Mouse (Mus musculus): ENCODE data around the gene Gkap1. TPM values are rescaled to one million over a fixed set of nuclear protein-coding genes. Genes with fewer than 3 reads are reported as not detected.
A peak's percentile ranks its signal among the peaks of the same experiment; 100 is the strongest.

Gkap1 gene
- total RNA-seq (2015) (10.9 and 11.6 TPM in 2 replicates), total RNA-seq (2017) (14.6 and 20.2 TPM in 2 replicates)

DNA sequence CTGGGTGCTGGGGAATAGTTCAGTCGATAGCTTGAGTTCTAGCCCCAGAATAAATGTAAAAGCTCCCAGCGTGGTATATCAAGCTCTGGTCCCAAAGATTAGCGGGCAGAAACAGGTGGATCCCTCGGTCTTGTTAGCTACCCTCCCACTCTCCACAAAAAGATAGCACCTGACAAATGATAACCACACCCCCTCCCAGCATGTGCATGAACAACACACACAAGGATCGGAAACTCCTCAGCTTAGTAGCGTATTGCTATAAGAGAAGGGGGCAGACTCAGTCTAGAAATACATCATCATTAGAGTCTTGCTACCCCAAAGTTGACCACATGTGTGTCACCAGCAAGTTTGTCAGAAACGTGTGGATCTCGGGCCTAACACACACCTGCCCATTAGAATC is at the start of gene Gkap1:
TSS of gene Gkap1 (minus strand) at position 101 of the 400 bp plus-strand sequence.
- no peak for ATAC-seq (replicated peaks; ENCODE audit: poor library complexity)

GRCm38 (mm10) chr13:58317768-58318167 is 42.3 kb upstream of the Gkap1 start:
- ATAC-seq (replicated peaks; ENCODE audit: poor library complexity): no peak

DNA sequence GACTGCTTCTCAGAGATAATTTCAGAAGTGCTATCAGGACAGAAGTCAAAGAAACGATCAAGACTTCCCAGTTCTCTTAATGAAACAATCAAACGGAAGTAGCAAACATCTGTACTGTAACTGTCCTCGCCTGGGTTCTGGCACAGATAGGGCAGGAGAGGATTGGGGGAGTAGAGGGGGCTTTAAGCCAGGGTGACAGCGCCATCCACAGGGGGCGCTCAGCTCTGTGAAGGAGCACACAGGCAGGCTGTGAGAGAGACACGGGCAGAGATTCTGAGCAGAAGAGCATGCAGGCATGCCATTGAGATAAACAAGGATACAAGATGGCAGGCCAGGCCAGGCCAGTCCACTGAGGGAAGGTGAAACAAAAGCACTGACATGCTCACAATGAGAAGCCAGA is 39.5 kb upstream of the Gkap1 start:
- ATAC-seq (replicated peaks; ENCODE audit: poor library complexity): peak; percentile 91

GRCm38 (mm10) chr13:58313758-58314157 is 38.3 kb upstream of the Gkap1 start:
- ATAC-seq (replicated peaks; ENCODE audit: poor library complexity): no peak

DNA sequence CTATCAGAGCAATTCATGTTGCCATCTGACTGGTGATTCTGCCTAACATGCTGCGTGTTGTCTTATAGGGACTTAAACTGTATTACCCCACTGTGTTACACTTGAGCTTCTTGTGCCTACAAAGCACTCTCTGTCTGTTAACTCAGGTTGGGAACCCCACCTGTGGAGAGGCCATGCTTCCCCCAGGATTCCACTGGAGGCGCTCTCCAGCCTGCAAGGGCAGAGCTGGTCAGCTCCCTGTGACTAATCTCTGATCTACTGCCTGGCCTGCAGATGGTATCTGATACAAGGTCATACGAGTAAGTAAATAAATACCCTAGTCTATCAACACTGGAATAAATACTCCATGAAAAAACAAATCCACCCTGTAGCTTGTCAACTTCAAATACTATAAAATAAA is 35.9 kb upstream of the Gkap1 start:
- ATAC-seq (replicated peaks; ENCODE audit: poor library complexity): no peak

GRCm38 (mm10) chr13:58309499-58309898 is 34.0 kb upstream of the Gkap1 start:
- no peak for ATAC-seq (replicated peaks; ENCODE audit: poor library complexity)

GRCm38 (mm10) chr13:58307453-58307852 is 32.0 kb upstream of the Gkap1 start:
- no peak for ATAC-seq (replicated peaks; ENCODE audit: poor library complexity)

- ATAC-seq (replicated peaks; ENCODE audit: poor library complexity): no peak
Observed at GRCm38 (mm10) chr13:58305230-58305629, 29.7 kb upstream of the Gkap1 start.

DNA sequence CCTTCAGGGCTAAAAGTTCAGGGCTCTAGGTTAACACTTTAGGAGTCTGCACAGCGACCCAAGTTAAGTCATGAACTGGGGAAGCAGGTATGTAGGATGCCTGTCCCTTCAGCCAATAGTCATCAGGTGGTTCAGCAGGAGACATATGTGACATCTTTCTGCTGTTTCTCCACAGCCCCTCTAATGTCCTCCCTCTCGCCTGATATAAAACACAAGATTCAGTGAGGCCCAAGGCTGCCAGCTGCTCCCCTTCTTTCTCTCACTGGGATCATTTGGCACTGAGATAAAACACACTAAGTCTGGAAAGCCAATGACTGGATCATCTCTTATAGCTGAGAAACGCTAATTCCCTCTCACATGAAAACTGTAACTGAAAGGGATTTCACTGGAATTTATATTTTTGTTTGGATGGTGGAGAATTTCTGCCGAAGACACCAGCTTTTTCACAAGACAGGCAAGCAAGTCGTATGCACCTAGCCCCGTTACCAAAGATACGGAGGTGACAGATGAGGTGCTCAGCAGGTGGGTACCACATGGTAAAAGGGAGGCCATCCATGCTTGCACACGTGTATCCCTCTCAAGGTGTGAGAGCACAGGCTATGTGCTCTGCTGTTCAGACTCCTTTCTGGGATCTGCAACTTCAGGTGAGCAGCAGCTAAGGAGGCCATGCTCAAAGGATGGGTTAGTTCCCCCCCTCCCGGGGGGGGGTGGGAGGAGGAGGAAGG is 27.1 kb upstream of the Gkap1 start:
- ATAC-seq (replicated peaks; ENCODE audit: poor library complexity): no peak

DNA sequence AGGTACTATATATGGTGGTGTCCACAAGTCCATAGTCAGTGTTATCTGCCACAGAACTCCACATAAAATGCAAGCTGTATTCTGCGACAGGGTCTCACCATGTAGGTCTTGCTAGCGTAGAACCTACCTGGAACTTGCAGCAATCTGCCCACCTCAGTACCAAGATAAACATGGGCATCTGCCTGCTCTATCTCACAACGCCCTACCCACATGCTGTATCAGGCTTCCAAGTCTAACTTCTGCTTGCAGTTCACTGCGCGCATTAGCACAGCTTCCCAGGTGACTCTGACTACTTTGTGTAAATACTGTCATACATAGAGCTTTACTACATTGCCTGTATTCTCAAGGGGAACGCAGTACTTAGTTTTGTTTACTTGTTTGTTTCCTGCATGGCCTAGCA is 26.5 kb upstream of the Gkap1 start:
- no peak for ATAC-seq (replicated peaks; ENCODE audit: poor library complexity)

DNA sequence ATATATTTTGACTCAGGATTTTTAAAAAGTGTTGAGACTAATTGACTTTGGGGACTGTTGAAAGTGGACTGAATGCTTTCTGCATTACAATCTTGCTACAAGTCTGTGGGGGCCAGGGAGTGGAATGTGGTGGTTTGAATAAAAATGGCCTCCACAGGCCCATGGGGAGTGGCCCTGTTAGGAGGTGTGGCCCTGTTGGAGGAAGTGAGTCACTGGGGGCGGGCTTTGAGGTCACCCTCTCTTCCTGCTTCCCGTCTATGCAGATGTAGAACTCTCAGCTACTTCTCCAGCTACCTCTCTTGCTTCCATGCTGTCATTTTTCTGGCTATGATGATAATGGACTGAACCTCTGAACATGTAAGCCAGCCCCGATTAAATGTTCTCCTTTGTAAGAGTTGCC is 23.3 kb upstream of the Gkap1 start:
- ATAC-seq (replicated peaks; ENCODE audit: poor library complexity): no peak

DNA sequence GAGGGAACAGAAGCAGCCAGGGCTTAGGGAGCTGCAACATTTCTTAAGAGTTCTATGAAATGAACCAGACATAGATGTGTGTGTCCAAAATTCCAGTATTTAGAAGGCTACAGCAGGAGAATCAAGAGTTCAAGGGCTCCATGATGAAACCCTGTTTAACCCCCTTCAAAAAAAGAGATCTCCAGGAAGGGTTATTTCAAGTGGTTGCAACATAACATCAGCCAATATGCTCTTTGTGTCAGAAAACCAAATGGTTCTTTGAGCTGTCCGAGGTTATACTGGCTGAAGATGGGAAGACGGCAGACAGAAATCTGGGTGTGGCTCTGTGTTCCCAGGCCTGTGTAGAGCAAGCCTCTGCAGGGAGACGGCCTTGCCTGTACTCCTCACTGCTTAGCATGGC is 20.1 kb upstream of the Gkap1 start:
- no peak for ATAC-seq (replicated peaks; ENCODE audit: poor library complexity)

DNA sequence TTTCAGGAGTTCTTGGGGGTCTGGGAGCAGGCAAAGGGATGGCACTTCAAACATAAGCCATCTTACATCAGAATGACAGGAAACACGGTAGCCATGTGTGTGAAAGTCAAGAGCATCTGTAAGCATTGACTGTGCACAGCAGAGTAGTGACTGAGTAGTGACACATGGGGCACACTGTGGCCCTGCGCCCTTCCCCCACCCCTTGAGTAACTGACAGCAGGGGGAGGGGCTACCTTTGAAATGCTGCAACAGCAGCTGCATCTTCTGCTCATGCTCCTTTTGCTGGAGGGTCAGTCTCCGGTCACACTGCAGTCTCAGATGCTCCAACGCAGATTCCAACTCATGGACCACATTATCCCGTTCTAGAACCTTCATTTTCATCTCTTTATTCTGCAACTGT is 17.3 kb upstream of the Gkap1 start:
- ATAC-seq (replicated peaks; ENCODE audit: poor library complexity): no peak

DNA sequence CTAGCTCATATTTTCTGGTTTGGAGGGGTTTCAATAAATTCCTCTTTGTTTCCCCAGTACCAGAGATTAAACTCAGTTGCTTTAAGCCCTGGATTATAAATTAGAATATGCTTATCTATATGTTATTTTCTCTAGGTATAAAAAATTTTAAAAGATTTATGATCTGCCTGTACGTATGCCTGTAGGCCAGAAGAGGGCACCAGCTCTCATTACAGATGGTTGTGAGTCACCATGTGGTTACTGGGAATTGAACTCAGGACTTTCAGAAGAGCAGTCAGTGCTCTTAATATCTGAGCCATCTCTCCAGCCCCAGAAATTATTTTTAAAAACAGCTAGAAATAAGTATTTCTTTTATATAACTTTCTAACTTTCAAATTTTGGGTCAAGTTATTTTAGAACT is 13.8 kb upstream of the Gkap1 start:
- no peak for ATAC-seq (replicated peaks; ENCODE audit: poor library complexity)

DNA sequence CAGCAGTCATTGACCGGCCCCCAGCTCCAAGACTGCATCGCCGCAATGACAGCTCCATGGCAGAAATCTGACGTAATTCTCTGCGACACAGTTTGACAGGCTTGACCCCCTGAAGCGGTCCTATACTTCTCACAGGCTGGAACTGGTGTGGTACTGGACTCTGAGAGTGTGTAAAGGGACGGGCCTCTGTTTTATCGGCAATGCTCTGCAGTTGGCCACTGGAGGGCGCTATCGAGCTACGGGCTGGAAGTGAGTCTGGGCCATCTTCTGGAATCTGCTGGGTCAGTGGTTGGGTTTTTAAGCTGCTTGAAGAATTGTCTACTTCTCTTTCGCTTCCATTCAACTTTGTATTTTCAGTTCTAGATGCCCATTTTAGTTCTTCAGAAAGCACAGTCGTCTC is 12.3 kb upstream of the Gkap1 start:
- ATAC-seq (replicated peaks; ENCODE audit: poor library complexity): peak; percentile 99

- ATAC-seq (replicated peaks; ENCODE audit: poor library complexity): no peak
Observed at GRCm38 (mm10) chr13:58283466-58283865, 8.0 kb upstream of the Gkap1 start.

DNA sequence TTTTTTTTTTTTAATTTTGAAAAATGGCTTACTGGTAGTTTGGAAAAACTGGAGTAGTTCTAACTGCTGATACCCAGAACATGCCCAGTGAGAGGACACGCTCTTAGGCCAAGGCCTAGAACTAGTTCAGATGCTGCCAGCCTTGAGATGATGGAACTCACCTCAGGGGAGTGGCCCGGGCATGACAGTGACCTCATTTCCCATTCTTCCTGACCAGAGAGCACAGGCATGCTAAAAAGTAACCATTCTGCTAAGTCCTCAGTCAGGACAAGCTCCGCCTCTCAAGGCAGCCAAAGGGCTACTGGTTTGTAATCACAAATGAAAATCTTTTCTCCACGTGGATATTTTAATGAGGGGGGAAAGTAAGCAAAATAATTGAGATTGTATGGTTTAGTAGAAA is 6.4 kb upstream of the Gkap1 start:
- no peak for ATAC-seq (replicated peaks; ENCODE audit: poor library complexity)

DNA sequence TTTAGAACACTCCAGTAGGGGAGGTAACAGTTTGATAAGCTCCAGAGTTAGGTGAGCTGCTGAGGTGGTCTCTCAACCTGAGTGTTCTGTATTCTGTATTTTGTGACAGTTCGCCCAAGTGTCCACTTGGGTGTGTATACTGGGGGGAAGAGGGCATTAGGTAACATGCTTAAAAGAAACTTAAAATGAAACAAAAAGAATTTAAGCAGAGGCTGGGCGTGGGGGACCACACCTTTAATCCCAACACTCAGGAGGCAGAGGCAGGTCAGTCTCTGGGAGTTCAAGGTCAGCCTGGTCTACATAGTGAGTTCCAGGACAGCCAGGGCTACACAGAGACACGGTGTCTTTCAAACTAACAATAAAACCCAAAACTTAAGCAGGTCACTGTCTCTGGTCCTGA is 5.0 kb upstream of the Gkap1 start:
- ATAC-seq (replicated peaks; ENCODE audit: poor library complexity): no peak

DNA sequence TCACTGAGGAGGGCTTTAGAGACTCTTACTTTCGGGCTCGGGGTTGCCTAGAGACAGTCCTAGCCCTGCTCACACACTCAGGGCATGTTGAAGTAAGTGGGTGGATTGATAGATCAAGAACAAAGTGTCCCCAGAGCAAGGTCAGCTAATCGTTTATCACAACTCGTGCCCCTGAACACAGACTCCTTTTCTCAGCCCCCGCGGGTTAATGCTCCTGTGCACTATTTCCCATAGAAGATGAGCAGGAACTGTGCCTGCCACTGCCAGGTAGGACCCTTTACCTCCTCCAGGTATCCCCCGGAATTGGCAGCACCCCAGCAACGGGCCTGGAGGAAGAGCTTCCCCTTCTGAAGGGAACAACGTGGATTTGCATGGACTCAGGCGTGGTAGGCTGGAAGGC is 757 bp upstream of the Gkap1 start:
- no peak for ATAC-seq (replicated peaks; ENCODE audit: poor library complexity)

DNA sequence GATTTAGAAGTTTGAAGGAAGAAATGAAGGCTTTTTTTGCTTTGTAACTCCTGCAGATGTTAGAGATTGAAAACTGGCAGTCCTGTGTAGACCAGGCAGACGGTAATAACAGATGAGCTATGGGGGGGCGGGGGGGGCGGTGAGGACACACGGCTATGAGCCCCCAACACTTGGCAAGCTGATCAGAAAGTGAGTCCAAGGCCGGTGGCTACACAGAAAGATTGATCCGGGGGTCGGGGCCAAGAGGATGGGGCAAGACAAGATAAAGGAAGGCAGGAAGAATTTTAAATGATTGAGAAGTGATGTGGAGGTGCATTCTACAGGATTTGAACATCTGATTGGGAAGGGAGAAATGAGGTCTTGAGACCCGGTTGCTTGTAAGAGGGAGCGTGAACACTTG is 423 bp downstream of the Gkap1 start:
- ATAC-seq (replicated peaks; ENCODE audit: poor library complexity): no peak

DNA sequence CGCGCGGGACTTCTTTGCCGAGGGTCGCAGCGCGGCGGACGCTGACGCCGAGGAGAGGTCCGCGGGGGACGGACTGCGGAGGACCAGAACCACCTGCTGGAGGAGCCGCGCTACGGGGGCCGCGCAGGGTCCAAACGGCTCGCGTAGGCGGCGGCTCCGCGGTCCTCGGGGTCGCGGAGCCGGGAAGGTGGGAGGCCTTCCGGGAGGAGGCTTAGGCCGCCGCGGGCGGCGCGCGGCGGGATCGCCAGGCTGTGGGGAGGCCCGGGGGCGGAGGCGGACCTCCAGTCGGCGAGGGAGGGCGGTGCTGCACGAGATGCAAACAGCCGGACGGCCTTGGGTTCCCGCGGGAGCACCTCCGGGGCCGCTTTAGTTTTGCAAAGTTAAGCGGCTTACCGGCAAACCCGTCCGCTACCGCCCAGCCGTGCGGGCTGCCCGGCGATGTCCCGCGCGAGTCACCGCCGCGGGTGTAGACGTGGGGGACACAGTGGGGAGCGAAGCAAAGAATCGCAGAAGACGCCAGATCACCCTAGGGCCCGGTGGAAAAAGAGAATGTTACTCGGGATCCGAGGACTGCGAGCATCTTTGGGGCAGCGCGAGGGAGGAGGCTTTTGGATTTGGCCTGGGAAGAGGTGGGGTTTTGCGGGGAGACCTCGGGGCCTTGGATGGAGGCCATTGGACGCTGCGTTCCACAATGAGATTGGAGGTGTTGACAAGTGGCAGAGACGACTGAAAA is 1.1 kb downstream of the Gkap1 start:
- ATAC-seq (replicated peaks; ENCODE audit: poor library complexity): peak; percentile 68

DNA sequence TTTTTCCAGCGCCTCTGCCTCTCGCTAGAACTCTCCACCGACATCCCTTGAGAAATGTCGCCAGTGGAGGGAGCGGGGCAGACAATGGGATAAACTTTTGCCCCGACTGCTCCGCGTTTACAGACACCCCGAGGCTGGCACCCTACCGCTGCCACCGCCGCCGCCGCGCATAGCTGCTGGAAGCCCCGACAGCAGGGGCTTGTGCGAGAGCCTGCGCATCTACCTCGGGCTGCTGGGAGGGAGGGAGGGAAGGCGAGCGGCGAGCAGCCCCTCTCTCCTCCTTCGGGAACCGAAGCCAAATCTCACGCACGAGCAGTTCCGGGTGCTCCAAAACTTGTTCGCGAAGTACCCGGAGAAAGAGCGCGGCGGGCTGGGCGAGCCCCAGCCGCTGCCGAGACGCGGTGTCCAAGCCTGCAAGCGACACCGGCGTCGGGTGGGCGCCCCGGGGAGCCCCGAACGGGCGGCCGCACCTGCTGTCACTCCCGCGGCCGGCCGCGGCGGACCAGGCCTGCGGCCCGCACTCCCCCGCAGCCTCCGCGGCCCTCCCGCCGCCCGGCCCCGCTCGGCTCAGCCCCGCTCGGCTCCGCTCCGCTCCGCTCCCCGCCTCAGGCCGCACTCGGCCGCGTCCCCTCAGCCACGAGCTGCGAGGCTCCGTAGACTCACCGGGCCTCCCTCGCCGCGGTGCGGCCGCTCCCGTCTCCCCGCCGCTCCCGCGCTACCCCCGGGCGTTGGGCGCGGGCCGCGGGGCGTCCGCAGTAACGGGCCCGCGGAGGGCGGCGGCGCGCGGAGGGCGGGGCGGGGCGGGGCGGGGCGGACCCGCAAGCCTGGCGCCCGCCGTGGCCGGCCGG is 1.9 kb downstream of the Gkap1 start:
- peak; percentile 23; the same call in 1 of the 2 replicates for ATAC-seq (replicated peaks; ENCODE audit: poor library complexity)
